Mouse (Mus musculus) left cerebral cortex, postnatal 10 days (tissue): ENCODE data around the gene Gm6460. TPM values are rescaled to one million over a fixed set of nuclear protein-coding genes. Genes with fewer than 3 reads are reported as not detected.
"Not testable (repeated sequence)": the region's sequence is repeated elsewhere in the genome, so short reads cannot be mapped to it uniquely, and the experiment has no call there.

Source experiments
- DNase-seq, 2 experiments: peaks; one replicate each; pipeline ENCODE4 v3.0.0; 2021 to 2022; ENCODE audit warnings: low spot score in 2 of 2, mixed read lengths in 1 of 2; ENCODE audit errors: extremely low spot score in 1 of 2
- intact Hi-C: fragments of 180-260 bp; cut with DNase I; formaldehyde crosslinking; loops from one replicate; pipeline ENCODE4 v1.15.1; 2025
- total RNA-seq, 2 experiments: library from RNA; stranded (reverse); gene quantifications; 2 replicates each; pipeline ENCODE4 v1.2.3; 2021

The Gm6460 gene
- total RNA-seq: not detected

- DNase-seq, intact Hi-C loops: not testable (repeated sequence)
Measured at GRCm38 (mm10) chr5:11594613-11595012, at the start of gene Gm6460. Gene Gm6460 (plus strand): TSS chr5:11594913.

Other genes with a start within 250 kb of the Gm6460 start
- not detected for gene Gm8897, start 178.5 kb upstream of the Gm6460 start, total RNA-seq
- not detected for gene Gm8906, start 92.2 kb upstream of the Gm6460 start, total RNA-seq
- gene Gm8922, start 87.0 kb downstream of the Gm6460 start, total RNA-seq: not detected
- not detected for gene Gm8926, start 175.6 kb downstream of the Gm6460 start, total RNA-seq